Mouse (Mus musculus) adrenal gland, postnatal 4 days (tissue): Measurements from ENCODE around the gene Mrpl48. TPM values are rescaled to one million over a fixed set of nuclear protein-coding genes. Genes with fewer than 3 reads are reported as not detected.
"Not testable (repeated sequence)": the region's sequence is repeated elsewhere in the genome, so short reads cannot be mapped to it uniquely, and the experiment has no call there.

Experiments
- DNase-seq, 2 experiments: peaks; one replicate each; pipeline ENCODE4 v3.0.0; 2021 to 2022; ENCODE audit warnings: low spot score in 2 of 2, mixed read lengths in 2 of 2
- total RNA-seq, 2 experiments: library from RNA; stranded (reverse); gene quantifications; 2 replicates each; pipeline ENCODE4 v1.2.3; 2021

Gene Mrpl48
- total RNA-seq, 2 experiments from 2014 or later: 64.5 to 67.5 TPM

DNA sequence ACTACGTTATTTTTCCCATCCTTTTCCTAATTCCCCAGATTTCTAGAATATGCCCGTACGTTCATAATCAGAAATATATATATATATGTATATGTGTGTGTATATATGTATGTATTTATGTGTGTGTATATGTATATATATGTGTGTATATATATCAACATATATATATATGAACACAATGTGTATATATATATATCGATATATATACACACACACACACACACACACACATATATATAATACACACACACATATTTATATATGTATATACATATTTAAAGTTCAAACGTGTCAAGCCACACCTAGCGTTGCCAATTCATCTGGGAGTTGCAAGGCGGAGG is 17.6 kb downstream of the Mrpl48 start:
- DNase-seq: no peak

DNA sequence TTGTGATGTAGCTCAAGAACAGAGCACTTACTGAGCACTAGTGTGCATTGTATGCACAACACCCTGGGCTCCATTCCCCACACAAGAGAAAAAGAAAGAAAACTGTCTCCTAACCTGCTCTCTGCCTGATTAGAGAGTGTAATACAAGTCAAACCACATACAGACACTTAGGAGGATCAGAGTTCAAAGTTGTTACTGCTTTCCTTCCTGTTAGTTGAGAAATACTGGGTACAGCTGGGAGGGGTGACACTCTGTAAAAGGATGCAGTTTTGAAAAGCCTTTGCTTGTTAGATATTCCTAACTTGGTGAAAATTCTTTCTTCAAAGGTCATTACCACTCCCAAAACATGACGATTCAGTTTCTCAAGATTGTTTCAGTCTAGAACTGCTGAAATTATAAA is 18.3 kb downstream of the Mrpl48 start:
- DNase-seq: no peak

DNA sequence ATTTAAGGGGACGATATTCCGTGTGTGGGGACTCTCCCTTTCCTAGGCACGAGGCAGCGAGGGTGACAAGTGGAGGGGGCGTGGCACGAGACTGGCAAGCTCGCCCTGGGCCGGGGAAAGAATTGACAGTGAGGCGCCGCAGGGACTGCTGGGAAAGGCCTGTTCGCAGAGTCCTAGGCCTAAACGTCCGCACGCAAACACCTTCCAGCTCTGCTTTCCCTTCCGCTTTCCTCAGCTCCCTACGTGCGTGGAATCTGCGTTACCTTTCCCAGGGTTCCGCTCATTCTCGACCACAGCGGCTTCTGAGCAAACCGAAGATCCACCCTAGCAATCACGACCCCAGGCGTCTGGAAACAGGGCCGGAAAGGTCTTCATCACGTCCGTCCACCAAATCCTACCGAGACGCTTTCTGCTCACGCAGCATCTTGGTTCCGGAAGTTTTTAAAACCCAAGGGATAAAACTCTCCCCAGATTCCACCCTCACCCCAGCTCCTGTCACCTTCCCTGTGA is 25.3 kb downstream of the Mrpl48 start:
- DNase-seq: peak; percentile 72 to 79

DNA sequence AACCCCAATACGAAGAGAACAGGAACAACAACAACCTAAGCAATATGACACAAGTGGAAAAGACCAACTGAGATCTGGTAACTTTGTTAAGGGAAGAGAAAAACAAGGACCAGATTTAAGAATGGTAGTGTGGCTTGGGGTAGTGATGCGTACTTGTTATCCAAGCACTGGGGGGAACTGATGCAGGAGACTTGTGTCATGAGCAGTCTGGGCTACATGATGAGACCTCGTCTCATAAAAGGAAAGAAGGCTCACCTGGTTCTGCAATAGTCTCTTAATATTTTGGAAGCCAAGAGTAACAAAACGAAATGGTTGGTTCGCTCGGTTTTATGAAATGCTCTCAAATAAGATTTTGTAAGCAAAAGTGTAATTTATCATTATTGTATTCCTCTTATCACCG is 25.9 kb downstream of the Mrpl48 start:
- no peak for DNase-seq

DNA sequence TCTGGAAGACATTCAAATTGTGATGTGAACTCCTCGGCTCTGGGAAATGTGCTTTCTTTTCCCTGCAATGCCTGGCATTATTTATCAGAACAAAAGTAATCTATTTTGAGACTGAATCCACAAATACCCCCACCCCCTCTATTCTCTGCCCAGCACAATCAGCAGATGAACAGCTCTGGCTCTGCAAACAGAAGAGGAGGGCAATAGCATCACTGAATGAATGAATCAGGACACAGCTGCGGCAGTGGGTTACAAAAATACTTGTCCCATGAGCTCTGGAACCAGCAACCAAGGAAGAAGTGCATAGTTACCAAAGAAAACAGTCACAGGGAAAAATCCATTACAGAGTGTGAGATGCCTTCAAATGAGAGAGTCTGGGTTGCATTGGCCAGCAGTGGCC is 29.3 kb downstream of the Mrpl48 start:
- no peak for DNase-seq

DNA sequence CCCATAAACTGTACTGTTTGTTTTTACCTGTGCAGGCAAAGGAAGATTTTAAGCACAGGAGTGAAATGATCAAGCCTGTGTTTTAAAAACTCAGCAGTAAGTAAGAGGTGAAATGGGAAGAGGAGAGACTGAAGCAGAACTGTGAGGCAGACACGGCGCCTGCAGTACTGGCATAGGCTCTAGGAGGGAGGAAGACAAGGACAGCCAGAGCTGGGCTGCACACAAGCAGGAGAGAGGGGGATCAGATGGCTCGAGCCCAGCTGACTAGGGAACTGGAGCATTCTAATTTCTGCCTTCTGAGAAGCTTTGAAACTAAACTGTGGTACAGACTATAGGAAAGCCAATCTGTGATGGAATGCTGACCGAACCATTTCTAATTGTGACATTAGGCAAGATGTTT is 35.4 kb downstream of the Mrpl48 start:
- no peak for DNase-seq

DNA sequence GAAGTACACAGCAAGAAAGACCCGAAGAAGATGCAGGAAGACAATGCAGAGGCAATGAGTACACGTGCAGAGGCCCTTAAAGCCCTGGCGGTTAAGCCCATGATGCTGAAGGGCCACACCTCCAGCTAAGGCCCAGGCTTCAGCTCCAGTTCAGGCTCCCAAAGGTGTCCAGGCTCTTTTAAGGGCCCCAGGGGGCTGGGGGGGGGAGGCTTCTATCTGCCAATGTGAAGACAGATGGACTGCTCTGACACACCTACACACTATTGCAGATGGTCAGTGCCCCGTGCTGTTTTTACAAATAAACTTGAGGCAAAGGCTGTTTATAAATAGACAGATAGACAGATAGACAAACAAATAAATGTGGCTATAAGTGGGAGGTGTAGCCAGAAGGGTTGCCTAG is 36.0 kb downstream of the Mrpl48 start:
- no peak for DNase-seq

DNA sequence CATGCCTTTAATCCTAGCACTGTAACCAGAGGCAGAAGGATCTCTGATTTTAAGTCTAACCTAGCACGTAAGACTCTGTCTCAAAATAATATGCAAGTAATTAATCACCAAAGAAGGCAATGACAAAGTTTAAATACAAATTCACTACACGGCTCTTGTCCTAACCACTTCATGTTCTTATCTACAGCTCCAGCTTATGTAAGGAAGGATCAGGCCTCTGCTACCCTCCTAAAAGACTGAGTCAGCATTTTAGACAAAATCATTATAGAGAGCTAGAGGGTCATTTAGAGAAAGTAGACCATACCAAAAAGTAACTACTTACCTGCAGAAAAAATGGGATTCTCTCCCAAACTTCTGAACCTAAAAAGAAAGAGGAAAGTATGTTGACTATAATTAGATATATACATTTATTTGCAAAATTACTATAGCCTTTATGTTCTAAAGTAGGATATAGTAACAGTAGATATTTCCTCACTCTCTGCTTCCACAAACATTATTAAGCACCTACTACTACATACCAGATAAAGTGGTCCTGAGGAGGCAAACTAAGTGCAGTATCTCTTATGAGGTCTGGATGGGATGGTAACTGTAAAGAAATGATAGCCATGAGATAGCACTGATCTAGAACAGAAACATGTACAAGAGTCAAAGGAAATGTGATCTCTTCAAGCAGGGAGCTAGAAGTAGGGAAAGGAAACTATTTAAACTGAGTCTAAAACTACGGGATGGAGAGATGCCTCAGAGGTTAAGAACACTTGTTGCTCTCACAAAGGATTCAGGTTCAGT is 37.0 kb downstream of the Mrpl48 start:
- no peak for DNase-seq

DNA sequence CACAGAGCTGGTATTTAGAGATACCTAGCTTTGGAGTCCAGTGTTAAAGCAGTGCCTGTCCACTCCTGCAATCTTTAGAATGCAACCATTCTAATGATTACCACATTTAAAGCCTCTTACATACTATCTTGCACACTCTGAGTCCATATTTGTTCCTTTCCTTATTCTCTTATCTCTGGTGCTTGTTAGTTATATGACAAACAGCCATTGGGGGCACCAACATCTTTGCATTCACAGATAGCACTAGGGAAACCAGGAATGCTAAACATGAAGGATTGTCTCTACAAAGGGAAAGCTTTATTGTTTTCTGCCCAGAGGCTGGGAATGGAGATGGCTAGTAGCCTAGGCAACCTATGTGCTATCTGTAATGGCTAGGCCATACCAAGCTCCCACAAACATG is 38.2 kb downstream of the Mrpl48 start:
- no peak for DNase-seq

DNA sequence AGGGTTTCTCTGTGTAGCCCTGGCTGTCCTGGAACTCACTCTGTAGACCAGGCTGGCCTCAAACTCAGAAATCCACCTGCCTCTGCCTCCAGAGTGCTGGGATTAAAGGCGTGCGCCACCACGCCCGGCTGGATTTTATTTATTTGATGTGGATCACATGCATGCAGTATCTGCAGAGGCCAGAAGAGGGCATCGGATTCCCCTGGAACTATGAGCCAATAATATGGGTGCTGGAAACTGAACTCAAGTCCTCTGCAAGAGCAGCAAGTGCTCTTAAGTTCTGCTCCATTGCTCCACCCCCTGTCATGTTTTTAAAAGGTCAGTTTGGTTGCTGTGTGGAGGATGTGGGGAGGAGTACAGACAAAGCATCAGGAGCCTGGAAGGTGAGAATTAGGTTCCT is 40.9 kb downstream of the Mrpl48 start:
- DNase-seq: not testable (repeated sequence)

DNA sequence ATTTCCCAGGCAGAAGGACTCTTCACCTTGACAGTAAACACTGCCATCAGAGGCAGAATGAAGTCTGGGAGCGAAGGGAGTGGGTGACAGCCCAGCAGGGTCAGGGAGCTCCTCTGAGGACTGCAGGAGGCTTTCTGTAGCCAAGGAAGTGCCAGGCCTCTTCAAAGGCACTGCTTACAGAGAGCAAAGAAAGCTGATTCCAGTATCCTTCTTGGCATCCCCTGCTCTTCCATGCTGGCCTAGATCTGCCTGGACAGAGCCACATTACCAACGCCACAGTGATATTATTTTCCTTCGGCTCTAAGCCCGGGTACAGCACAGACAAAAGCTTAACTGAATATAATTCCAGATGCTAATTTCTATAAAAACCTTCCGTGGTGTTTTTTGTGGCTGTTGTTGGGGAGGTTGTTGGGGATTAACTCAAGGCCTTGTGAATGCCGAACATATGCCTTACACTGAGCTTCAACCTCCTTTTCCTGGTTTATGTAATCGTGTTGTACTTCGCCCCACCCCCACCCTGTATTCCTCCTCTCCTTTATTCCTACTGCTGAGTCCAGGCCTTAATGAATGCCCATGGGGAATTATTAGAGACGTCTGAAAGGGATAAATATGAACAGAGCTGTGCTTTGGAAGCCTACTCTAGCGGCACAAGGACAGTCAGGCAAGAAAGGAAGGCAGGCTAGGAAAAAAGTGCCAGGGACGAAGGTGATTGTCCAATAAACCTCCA is 46.1 kb downstream of the Mrpl48 start:
- DNase-seq: no peak

DNA sequence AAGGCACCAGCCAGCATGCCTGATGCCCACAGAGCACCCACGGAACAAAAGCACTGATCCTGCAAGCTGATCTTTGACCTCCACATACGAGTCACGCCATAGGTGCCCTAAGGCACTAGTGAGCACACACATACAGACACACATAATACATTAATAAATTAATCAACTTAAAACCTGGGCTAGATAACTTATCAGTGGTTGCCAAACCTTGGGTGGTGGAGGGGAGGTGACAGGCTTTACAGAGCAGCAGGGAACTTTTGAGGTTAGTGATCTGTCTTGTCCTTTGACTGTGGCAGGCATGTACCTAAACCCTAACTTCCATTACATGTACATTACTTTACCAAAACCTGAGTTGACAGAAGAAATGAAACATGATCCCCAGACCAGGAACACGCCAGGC is 48.8 kb downstream of the Mrpl48 start:
- no peak for DNase-seq

DNA sequence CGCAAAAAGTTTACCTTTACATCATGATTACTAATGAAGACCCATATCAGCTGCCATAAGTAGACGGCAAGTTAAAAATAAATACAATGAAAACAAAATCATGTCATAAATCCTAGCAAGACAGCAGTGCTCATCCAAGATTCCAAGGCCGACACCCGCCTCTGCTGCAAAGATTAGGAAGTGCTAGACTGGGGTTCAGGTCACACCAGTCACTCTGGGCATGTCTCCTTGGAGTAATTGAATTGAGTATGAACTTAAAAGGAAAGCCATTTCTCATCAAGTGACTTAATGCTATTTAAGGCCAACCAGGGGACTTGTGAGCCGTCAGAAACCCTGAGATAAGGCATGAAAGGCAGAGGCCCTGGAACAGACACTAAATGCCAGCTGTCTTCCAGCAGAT is 50.9 kb downstream of the Mrpl48 start:
- DNase-seq: no peak

DNA sequence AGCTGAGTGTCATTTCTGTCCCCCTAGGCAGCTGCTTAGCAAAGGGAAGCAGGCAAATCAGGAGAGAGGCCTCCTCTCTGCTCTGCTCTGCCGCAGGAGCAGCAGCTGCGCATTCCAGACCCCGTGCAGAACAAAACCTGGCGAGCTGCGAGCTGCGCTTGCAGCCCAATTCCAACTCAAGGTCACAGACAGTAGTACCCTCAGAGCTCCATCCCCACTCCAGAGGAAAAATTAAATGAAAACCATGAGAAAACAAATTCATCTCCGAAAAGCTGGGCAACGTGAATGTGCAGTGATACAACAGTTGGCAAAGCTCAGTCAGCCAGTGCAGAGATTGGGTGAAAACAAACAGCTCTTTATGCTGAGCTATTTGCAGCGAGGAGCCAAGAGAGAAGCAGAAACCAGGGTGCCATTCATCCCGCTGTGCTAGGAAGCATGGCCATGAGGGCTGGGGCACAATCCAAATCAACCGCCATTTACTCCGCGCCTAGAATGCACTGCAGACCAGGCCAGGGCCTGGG is 52.6 kb downstream of the Mrpl48 start:
- DNase-seq: no peak

DNA sequence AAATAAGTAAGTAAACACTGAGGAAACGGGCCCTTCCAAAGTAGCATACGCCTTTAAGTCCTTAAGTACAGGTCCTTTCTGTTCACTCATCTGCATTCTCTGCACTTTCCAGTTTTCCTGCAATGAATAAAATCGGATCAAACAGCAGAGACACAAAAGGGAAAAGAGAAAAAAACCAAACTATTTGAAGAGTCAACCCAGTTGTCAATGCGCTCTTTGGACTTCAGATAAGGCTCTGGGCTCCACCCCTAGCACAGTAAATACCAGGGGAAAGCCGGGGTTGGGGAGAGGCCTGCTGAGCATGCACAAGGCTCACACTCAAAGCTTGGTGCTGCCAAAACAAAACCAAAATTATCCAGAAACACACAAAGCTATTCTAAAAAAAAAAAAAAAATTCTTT is 53.2 kb downstream of the Mrpl48 start:
- no peak for DNase-seq

DNA sequence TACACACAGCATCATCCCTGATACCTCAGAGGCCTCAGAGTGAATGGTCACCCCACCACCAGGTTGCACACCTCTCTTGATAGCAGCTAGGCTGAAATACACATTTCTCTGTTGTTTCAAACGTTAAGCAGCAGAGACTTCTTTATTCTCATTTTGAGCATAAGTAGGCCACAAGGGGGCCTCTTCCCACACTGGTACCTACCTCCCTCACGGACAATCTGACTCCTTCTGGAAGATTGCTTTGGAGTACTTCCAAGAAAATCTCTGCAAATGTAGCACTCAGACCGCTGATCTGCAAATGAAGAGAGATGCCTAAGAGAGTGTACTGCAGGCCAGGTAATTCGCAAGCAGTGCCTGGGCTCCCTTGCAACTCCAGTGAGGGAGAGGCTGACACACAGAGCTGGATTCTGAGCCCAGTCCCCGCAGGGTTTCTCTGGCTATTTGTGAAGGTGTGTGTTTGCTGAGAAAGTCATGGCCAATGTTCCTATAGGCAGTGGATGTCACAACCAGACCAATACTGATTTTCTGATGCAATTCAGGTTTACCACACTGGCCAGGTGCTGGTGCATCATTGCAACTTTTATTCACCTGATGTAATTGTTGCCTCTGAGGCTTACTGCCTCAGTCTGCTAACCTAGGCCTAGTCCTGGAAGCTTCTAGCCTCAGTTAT is 57.6 kb downstream of the Mrpl48 start:
- DNase-seq: no peak

DNA sequence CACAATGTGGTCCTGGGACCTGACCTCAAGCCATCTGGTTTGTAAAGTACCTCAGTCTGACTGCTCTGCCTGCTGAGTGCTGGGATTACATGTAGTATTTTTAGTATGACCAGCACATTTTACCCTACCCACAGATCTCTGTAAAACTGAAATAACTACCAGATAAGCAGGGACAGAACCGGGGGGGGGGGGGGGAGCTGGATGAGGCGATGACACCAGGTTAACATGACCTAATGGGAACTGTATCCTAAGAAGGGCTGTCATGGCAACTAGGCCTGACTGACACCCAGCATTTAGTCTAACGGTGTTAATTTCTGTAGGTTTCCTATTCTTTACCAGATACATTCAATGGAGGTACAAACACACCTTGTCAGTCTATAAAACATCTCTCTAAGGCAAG is 58.3 kb downstream of the Mrpl48 start:
- no peak for DNase-seq

DNA sequence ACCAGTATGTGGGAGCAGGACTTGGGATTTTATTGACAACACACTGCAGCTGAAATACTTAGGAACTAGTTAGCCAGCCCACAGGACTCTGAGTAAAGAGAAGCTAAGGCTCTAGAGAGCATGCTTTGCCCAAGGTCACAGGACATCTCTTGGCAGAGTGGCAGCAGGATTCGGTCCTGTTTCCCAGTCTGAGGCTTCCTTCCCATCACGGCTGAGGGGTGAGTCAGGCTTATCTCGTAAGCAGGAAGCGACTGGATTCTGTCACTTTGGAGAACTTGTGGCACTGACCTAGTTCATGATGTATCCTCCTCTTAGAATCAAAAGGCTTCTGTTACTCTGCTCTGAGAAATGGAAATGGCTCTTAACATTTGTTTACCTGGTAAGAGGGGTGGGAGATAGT is 60.5 kb downstream of the Mrpl48 start:
- peak in 1 of 2 experiments; percentile 12 for DNase-seq

DNA sequence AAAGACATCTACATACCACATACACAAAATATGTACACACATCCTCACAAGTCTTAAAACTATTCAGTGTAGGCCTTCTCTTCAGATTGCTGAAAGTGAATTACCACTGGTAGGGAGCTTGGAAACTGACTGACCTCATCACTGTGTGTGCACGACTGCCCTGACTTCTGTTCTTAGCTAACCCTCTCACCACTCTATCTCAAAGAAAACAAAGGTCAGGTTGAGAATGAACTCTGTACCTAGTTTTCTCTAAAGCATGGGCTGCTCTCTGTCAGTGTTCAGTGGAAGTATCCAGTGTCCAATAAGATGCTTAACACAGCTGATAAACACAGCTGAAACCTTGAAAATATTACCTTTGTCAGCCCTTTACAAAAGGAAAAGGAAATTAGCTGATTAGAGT is 63.7 kb downstream of the Mrpl48 start:
- no peak for DNase-seq

DNA sequence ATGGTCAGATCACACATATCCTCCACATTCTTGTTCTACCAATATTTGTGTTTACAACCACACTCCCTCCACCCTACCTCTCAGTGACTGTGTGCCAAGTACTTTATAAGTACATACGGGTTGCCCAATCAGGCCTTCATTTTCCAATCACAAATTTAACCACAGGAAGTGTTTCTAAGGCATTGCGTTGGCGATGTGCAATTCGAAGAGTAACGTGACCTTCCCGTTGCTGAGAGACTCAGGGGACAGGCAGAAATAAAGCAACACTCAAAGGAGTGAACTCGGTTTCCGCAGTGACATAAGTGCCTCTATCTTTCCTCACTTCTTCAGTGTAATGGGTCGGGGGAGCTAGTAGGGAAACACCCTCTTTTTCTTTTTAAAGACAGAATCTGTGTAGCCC is 68.6 kb downstream of the Mrpl48 start:
- no peak for DNase-seq

DNA sequence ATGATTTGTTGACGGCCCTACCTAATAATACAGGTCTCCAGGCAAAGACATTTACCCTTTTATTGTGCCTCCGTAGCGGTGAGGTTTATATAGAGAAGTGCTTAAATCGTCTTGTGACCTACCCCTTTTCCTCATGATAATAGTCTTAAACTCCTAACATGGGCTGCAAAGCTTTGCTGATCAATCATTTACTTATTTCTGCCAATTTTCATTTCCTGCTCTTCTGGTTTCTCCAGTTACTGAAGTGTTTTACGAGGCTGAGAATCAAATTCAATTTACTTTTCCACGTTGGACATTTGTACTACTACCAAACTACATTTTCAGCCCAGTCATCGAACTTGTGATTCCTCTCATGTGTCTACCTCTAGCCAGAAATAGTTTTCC is 70.6 kb downstream of the Mrpl48 start:
- no peak for DNase-seq
